Mouse (Mus musculus) liver, postnatal 0 days (tissue): ENCODE data around the gene Slc38a10.

Experiments
- CTCF ChIP-seq: sonication (generic); IDR thresholded peaks from 2 replicates; pipeline ENCODE4 v1.5.1; 2016; ENCODE audit warnings: antibody characterized with exemption, low read depth
- EP300 ChIP-seq: IDR thresholded peaks from 2 replicates; pipeline ENCODE4 v1.6.1; 2016; ENCODE audit warnings: antibody characterized with exemption, low read depth, mild to moderate bottlenecking

DNA sequence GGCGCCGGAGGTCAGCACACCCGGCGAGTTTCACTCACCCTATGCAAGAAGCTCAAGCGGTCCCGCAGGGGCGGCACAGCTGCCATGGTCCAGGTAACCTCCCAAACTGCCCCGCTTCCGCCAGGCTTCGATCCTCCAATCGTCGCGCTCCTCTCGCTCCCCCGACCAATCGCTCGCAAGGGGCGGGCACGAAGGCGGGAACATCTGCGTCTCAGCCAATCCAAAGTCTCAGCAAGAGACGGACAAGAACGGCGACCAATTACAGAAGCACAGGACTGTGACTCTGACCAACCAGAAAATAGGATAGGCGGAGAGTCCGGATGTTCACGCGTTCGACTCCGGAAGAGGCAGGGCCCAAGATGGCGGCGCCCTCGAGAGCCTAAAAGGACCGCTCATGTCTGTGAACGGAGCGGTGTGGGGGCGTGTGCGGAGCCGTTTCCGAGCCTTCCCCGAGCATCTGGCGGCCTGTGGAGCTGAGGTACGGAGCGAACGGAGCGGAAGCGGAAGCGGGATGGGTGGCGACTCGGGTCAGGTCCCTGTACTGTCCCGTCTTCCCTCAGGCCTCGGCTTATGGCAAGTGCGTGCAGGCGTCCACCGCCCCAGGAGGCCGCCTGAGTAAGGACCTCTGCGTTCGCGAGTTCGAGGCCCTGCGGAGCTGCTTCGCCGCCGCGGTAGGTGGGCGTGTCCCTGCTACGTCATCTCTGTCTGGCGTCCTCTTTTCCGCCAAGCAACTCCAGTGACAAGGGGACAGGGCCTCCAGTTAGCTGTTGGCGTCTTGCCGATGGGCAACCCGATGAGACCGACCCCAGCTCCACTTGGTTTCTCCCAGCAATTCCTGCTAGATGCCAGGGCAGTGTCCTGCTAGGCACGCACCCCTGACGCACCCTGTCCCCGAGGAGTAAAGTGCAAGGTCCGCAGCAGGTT is 52.3 kb downstream of the Slc38a10 start, which contains the start of the genes Tepsin and Ndufaf8:
- no peak for TF ChIP-seq CTCF
- TF ChIP-seq EP300 = peak; percentile 92
